Mouse (Mus musculus): ENCODE results near the gene Ssmem1. TPM values are rescaled to one million over a fixed set of nuclear protein-coding genes. Genes with fewer than 3 reads are reported as not detected.

Ssmem1 gene
- polyA plus RNA-seq, 1 experiment from 2014 or later = not detected

DNA sequence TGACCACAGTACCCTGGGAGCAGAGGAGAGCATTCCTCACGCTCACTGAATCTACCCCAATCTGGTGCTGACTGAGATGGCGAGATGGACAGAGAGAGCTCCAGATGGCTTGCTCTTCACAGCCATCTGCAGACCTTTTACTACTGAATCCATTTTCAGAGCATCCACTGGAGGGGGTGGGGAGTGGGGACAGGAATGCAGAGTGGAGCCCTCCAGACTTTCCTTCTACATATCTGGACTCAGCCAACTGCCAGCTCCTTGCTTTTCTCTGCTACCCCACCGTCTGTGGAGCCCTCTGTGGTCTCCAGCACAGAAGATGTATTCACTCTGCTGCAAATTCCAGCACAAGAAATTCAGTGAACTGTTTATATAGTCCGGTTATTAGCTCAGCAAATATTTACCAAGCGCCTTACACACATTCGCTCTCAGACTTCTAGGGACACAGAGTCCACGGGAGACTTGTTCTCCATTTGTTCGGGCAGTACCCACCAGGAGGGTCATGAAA lies 32.4 kb upstream of the Ssmem1 start:
- no peak overlapping the region for H3K9ac ChIP-seq (replicated peaks)
- H3K27me3 ChIP-seq = no peaks in the 10 kb centered on the region
- H3K4me1 ChIP-seq (replicated peaks) = peaks cover 9% of the 10 kb centered on the region
- no peak overlapping the region for H3K4me3 ChIP-seq (replicated peaks)
- ATAC-seq (ENCODE audit: insufficient number of reproducible peaks, insufficient read depth, low FRiP score, low TSS enrichment, low read depth) = 0 out of 2 replicates have a peak, but pooled peaks have one; percentile 59
- peak overlapping the region; percentile 68 for H3K27ac ChIP-seq
- H3K4me2 ChIP-seq = no peak overlapping the region
- H3K36me3 ChIP-seq = peaks cover 49% of the 10 kb centered on the region
- 82% methylated on average over 8 of the region's 8 CpGs for WGBS
- H3K9me3 ChIP-seq = no peaks in the 10 kb centered on the region

DNA sequence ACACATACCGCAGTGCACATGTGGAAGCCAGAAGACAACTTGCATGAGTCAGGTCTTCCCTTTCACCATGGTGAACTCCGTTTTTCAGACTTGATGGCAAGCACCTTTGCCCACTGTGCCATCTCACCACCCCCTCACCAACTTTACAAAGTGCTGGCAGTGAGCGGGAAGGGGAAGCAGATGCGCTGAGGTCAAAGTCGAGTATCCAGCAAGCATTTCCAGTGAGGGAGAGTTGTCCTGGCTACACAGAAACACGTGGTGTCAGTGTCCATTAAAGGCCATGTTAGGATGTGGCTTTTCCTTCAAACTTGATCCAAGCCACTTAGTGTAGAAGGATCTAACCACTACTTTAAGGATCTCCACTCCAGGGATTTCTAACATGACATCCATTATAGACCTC lies 31.9 kb upstream of the Ssmem1 start:
- Histone ChIP-seq H3K36me3 (peaks cover 54% of the 10 kb centered on the region), H3K9ac (replicated peaks) (no peak overlapping the region), H3K4me1 (replicated peaks) (peaks cover 9% of the 10 kb centered on the region), H3K4me2 (no peak overlapping the region), H3K27ac (peak overlapping the region; percentile 68; the same call in 1 of the 2 replicates), H3K9me3 (no peaks in the 10 kb centered on the region), H3K4me3 (replicated peaks) (no peak overlapping the region), H3K27me3 (no peaks in the 10 kb centered on the region)
- 91% methylated on average over 6 of the region's 6 CpGs for WGBS
- ATAC-seq (ENCODE audit: insufficient number of reproducible peaks, insufficient read depth, low FRiP score, low TSS enrichment, low read depth) = no peak

DNA sequence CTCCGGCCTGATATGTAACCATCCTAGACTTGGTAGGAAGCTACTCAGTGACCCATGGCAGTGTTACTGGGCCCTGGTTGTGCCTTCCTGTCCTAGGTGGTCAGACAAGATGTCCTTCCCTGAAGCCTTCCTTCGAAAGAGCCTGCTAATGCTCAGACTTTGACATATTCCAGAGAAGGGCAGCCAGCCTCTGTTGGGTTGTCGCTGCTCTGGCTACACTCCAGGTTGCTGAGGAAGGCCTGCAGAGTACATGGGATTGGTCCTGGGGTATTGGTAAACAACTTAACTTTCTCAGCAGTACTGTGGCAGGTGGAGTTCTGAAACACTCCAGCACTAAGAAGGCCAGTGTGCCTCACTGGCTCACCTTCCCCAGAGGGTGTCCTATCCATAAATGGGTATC lies 30.2 kb upstream of the Ssmem1 start:
- Histone ChIP-seq H3K9me3 (no peaks in the 10 kb centered on the region), H3K27ac (no peak overlapping the region), H3K4me3 (replicated peaks) (no peak overlapping the region), H3K4me1 (replicated peaks) (peaks cover 9% of the 10 kb centered on the region), H3K27me3 (no peaks in the 10 kb centered on the region), H3K9ac (replicated peaks) (no peak overlapping the region), H3K36me3 (peaks cover 70% of the 10 kb centered on the region), H3K4me2 (no peak overlapping the region)
- no peak for ATAC-seq (ENCODE audit: insufficient number of reproducible peaks, insufficient read depth, low FRiP score, low TSS enrichment, low read depth)
- WGBS = 97% methylated on average over 3 of the region's 3 CpGs

DNA sequence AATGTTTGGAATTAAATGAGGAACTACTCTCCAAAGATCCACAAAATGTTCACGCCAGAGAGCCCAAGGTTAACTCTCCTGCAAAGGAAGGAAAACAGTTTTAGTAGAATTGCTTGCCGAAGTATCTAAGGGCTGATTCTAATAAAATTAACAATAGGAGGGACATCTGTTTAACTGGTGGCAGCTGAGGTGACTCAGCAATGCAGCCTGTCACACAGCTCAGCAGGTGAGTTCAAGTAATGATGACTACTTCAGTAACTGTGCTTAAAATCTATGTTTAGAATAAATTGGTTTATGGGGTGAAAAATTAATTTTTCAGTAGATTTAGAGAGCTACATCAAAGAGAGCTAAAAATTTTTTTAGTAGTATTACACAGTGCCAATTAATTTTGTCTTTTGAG lies 26.7 kb upstream of the Ssmem1 start:
- 51% methylated on average over 2 of the region's 2 CpGs for WGBS
- peaks cover 96% of the 10 kb centered on the region for H3K36me3 ChIP-seq

DNA sequence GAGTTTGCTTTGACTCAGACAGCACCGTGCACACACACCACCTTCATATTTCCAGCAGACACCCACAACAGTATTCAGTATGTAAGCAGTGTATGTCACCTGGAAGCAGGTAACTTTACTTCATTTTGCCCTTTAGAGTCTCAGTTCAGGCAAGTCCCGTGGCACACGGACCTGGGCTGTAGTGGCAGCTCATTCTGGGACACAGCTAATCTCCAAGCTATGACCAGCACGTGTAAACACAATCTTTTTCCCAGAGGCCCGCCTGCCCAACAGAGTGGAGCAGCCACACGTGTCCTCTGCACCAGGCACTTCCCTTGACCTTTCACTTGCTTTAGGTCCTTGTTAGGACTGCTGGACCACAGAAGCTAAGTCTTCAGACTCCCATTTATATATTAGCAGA lies 23.1 kb upstream of the Ssmem1 start:
- Histone ChIP-seq H3K36me3 (peaks cover 91% of the 10 kb centered on the region), H3K4me2 (no peak overlapping the region), H3K9ac (replicated peaks) (no peak overlapping the region), H3K27ac (no peak overlapping the region), H3K4me3 (replicated peaks) (no peak overlapping the region), H3K4me1 (replicated peaks) (no peaks in the 10 kb centered on the region), H3K27me3 (no peaks in the 10 kb centered on the region), H3K9me3 (0 out of 2 replicates have a peak, but pooled peaks cover 2% of the 10 kb centered on the region)
- WGBS = 91% methylated on average over 6 of the region's 6 CpGs
- no peak for ATAC-seq (ENCODE audit: insufficient number of reproducible peaks, insufficient read depth, low FRiP score, low TSS enrichment, low read depth)

More for the DNA sequence above, 26.7 kb upstream of the Ssmem1 start:
- H3K4me3 ChIP-seq (replicated peaks) = no peak overlapping the region
- ATAC-seq (ENCODE audit: insufficient number of reproducible peaks, insufficient read depth, low FRiP score, low TSS enrichment, low read depth) = no peak
- no peak overlapping the region for H3K4me2 ChIP-seq
- H3K9me3 ChIP-seq = 0 out of 2 replicates have a peak, but pooled peaks cover 2% of the 10 kb centered on the region
- H3K4me1 ChIP-seq (replicated peaks) = no peaks in the 10 kb centered on the region
- no peak overlapping the region for H3K9ac ChIP-seq (replicated peaks)
- no peaks in the 10 kb centered on the region for H3K27me3 ChIP-seq
- no peak overlapping the region for H3K27ac ChIP-seq

DNA sequence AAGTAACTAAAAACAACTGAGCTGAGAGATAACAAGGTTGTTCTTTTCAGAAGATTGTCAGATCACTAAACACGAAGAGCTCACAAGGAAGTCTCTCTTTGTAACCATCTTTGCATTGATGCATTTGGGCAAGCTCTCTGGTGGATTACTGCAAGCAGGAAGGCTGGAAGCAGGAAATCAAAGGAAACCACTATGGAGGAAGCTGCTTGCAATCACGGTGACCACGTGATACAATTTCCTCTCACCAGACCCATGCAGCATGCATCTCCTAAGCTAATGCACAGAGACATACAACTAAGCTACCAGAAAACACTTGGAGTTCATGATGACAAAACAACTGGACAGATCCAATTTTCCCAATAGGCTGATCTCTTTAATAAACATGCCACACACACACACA lies 10.6 kb upstream of the Ssmem1 start:
- no peak overlapping the region for H3K4me3 ChIP-seq (replicated peaks)
- no peak overlapping the region for H3K9ac ChIP-seq (replicated peaks)
- no peaks in the 10 kb centered on the region; the same call in 1 of the 2 replicates for H3K4me1 ChIP-seq (replicated peaks)
- ATAC-seq (ENCODE audit: insufficient number of reproducible peaks, insufficient read depth, low FRiP score, low TSS enrichment, low read depth) = no peak
- no peaks in the 10 kb centered on the region for H3K27me3 ChIP-seq
- no peak overlapping the region for H3K27ac ChIP-seq
- no peaks in the 10 kb centered on the region for H3K9me3 ChIP-seq
- no peak overlapping the region for H3K4me2 ChIP-seq
- WGBS = 81% methylated on average over 3 of the region's 3 CpGs
- peaks cover 74% of the 10 kb centered on the region for H3K36me3 ChIP-seq

DNA sequence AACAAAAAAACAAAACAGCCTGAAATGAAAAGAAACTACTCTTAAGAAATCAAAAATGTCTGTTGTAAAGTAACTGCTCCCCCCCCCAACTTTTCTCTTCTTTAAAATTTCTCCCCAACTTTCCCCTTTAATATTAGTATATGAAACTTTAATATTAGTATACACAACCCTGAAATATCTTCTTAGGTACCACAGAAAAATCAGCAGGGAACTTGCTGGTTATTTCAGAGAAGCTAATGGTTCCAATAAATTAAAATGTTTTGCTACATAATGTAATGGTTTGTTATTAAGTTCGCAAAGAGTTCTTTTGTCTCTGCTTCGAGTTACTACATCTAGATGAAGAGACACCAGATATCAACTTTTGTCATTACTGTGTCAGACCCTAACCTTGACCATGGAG lies 825 bp upstream of the Ssmem1 start:
- Histone ChIP-seq H3K4me3 (replicated peaks) (peak overlapping the region; percentile 56), H3K4me2 (peak overlapping the region; percentile 65), H3K9me3 (no peaks in the 10 kb centered on the region), H3K4me1 (replicated peaks) (peaks cover 7% of the 10 kb centered on the region), H3K36me3 (peaks cover 30% of the 10 kb centered on the region), H3K9ac (replicated peaks) (peak overlapping the region; percentile 74), H3K27ac (peak overlapping the region; percentile 98), H3K27me3 (no peaks in the 10 kb centered on the region)
- no peak for ATAC-seq (ENCODE audit: insufficient number of reproducible peaks, insufficient read depth, low FRiP score, low TSS enrichment, low read depth)
- WGBS = 10% methylated on average over 2 of the region's 2 CpGs

DNA sequence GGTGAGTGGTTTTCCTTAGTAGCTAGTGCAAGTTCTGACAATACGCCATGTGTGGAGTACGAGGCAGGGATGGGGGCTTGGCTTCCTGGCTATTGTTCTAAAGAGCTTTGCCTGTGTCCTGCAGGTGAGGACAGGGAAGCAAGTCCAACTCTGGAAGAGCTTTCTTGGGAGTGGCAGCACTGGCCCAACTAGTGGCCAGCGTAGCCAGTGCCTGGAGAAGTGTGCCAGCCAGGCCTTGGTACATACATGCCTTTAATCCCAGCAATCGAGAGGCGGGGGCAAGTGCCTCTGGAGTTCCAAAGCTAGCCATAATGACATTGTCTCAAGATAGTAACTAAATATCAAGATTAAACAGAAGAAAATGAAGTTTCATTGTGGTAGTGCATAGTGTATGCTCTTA lies 642 bp downstream of the Ssmem1 start:
- no peak overlapping the region; the same call in 1 of the 2 replicates for H3K4me3 ChIP-seq (replicated peaks)
- H3K4me2 ChIP-seq = peak overlapping the region; percentile 52
- WGBS = 63% methylated on average over 5 of the region's 5 CpGs
- peak overlapping the region; percentile 98 for H3K27ac ChIP-seq
- peaks cover 20% of the 10 kb centered on the region for H3K4me1 ChIP-seq (replicated peaks)
- peak overlapping the region; percentile 74; the same call in 1 of the 2 replicates for H3K9ac ChIP-seq (replicated peaks)
- ATAC-seq (ENCODE audit: insufficient number of reproducible peaks, insufficient read depth, low FRiP score, low TSS enrichment, low read depth) = no peak
- H3K27me3 ChIP-seq = no peaks in the 10 kb centered on the region
- no peaks in the 10 kb centered on the region for H3K9me3 ChIP-seq
- H3K36me3 ChIP-seq = peaks cover 19% of the 10 kb centered on the region

DNA sequence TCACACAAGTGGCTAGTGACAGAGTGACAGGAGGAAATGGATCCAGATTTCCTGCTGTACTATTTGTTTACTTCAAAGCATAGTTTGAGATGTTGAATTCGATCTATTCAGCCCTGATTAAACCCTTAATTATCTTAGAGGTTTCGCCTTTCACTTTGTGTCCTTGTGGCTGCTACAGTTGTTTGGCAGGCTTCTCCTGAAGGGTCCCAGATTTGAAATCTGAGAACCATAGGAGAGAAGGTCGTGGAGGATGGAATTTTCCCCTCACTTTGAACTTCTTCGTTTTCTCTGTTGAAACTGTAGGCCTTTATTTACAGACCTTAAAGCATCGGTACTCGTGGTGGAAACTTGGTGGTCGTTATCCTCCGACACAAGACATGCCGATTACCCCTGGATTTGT lies 4.6 kb downstream of the Ssmem1 start:
- Histone ChIP-seq H3K36me3 (no peaks in the 10 kb centered on the region), H3K9ac (replicated peaks) (no peak overlapping the region), H3K4me3 (replicated peaks) (no peak overlapping the region), H3K9me3 (no peaks in the 10 kb centered on the region), H3K27ac (peak overlapping the region; percentile 72), H3K27me3 (no peaks in the 10 kb centered on the region), H3K4me1 (replicated peaks) (peaks cover 28% of the 10 kb centered on the region), H3K4me2 (no peak overlapping the region)
- no peak for ATAC-seq (ENCODE audit: insufficient number of reproducible peaks, insufficient read depth, low FRiP score, low TSS enrichment, low read depth)
- WGBS = 4% methylated on average over 9 of the region's 9 CpGs

DNA sequence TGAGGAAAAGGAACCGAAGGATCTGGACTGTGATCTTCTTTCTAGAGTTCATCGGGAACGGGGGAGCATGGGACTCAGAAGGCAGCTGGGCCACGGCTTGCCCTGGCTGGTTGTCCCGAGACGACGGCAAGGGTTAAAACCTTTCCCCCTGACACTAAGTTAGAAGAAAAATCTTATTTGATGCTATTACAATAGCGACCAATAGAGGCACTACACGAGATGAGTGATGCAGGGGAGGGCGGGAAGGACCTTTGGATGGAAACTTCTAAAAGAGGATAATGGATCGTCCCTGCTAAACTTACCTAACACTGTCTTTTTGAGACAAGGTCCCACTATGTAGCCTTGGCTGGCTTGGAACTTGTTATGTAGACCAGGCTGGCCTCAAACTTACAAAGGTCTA lies 10.8 kb downstream of the Ssmem1 start:
- no peak overlapping the region for H3K27ac ChIP-seq
- H3K36me3 ChIP-seq = no peaks in the 10 kb centered on the region
- H3K4me2 ChIP-seq = no peak overlapping the region
- H3K27me3 ChIP-seq = no peaks in the 10 kb centered on the region
- 68% methylated on average over 11 of the region's 11 CpGs for WGBS
- H3K4me3 ChIP-seq (replicated peaks) = no peak overlapping the region
- H3K4me1 ChIP-seq (replicated peaks) = peaks cover 17% of the 10 kb centered on the region
- H3K9ac ChIP-seq (replicated peaks) = no peak overlapping the region
- no peaks in the 10 kb centered on the region for H3K9me3 ChIP-seq
- ATAC-seq (ENCODE audit: insufficient number of reproducible peaks, insufficient read depth, low FRiP score, low TSS enrichment, low read depth) = no peak

DNA sequence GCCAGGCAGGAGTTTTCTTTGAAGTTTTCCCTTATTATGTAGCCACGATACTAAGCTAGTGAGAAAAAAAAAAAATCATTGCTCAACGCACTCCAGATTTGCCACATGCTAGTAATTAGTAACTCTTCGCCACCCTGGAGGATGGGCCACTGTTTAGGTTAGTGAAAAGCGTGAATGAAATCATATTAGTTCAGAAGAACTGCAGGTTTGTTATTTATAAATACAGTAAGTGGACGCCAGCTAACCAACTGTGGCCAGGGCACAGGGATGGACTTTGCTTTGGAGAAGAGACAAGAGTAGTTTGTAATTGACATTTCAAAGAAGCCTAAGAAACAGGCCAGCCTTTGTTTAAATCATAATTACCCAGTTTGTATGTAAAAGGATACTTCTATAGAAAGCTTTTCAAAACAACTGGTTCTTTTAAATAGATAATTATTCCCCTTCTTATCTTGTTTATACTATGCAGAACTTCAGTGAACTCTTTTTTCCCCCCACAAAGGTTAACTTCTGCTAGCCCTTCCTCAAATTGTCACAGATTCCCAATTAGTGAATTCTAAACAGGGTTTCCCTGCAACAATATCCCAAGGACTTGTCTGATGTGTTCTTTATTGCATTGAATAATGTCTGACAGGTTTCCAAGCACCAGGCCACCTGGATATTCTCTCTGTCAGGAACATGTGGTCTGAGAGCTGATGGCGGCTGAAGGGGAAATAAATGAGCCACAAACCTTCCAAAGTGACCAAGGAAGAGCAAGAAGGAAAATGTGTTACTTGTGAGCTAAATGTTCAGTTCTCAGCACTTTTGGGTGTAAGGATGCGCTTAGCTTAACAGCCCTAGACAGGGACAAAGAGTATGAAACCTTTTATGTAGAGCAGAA lies 16.0 kb downstream of the Ssmem1 start:
- Histone ChIP-seq H3K4me2 (peak overlapping the region; percentile 34; the same call in 1 of the 2 replicates), H3K27me3 (no peaks in the 10 kb centered on the region), H3K9ac (replicated peaks) (0 out of 2 replicates have a peak overlapping the region, but pooled peaks have one; percentile 12), H3K4me3 (replicated peaks) (no peak overlapping the region), H3K9me3 (no peaks in the 10 kb centered on the region), H3K27ac (peak overlapping the region; percentile 99), H3K36me3 (no peaks in the 10 kb centered on the region), H3K4me1 (replicated peaks) (peaks cover 53% of the 10 kb centered on the region)
- no peak for ATAC-seq (ENCODE audit: insufficient number of reproducible peaks, insufficient read depth, low FRiP score, low TSS enrichment, low read depth)
- 22% methylated on average over 7 of the region's 7 CpGs for WGBS

All from limb, embryonic 12.5 days (tissue).